Mouse (Mus musculus) kidney, adult 2 months (tissue): ENCODE data around the gene Psors1c2. TPM values are rescaled to one million over a fixed set of nuclear protein-coding genes. Genes with fewer than 3 reads are reported as not detected.

ENCODE experiments used
- DNase-seq: peaks from one replicate; pipeline ENCODE4 v3.0.0; 2021
- H3K27ac ChIP-seq: fragments of 200-500 bp; 2 replicates; pipeline ENCODE4 v1.5.1; 2012; ENCODE audit warnings: low read depth, low read length, control low read depth, inconsistent platforms; ENCODE audit not compliant: insufficient read depth
- H3K27me3 ChIP-seq: fragments of 200-500 bp; replicated peaks from 2 replicates; pipeline ENCODE4 v1.6.1; 2012; ENCODE audit warnings: mild to moderate bottlenecking, moderate library complexity, low read length, inconsistent platforms; ENCODE audit not compliant: control insufficient read depth, insufficient read depth
- H3K36me3 ChIP-seq: fragments of 200-500 bp; 2 replicates; pipeline ENCODE4 v1.6.1; 2012; ENCODE audit warnings: mild to moderate bottlenecking, moderate library complexity, low read length, inconsistent platforms; ENCODE audit not compliant: control insufficient read depth, insufficient read depth
- H3K4me1 ChIP-seq: fragments of 200-500 bp; 2 replicates; pipeline ENCODE4 v1.6.1; 2011; ENCODE audit warnings: low read length; ENCODE audit not compliant: control insufficient read depth, insufficient read depth
- H3K4me3 ChIP-seq: fragments of 200-500 bp; 2 replicates; pipeline ENCODE4 v1.5.1; 2011; ENCODE audit warnings: mild to moderate bottlenecking, low read depth, low read length, control low read depth; ENCODE audit not compliant: insufficient read depth
- CTCF ChIP-seq: fragments of 200-500 bp; conservative IDR thresholded peaks from 2 replicates; pipeline ENCODE4 v1.5.1; 2011; ENCODE audit warnings: low read depth, mild to moderate bottlenecking, control low read depth, low read length, moderate library complexity, mixed read lengths; ENCODE audit not compliant: insufficient read depth, insufficient read length
- POLR2A ChIP-seq: fragments of 200-500 bp; IDR thresholded peaks from one replicate; pipeline ENCODE4 v1.6.1; 2011; ENCODE audit warnings: low read depth, low read length, control low read depth
- WGBS: fragments of 180-500 bp; shearing (Covaris S2); methylation state at CpG from one replicate; pipeline ENCODE4 v1.1.7; 2018; 5-methylcytosine and 5-hydroxymethylcytosine counted together
- polyA plus RNA-seq: library from polyadenylated mRNA; depleted of rRNA; stranded (reverse); fragments of >200 nt; gene quantifications from 2 replicates; pipeline ENCODE4 v1.2.3, GENCODE M21; 2012; rRNA removed

Gene Psors1c2
- polyA plus RNA-seq, 1 experiment: 0.19 TPM

DNA sequence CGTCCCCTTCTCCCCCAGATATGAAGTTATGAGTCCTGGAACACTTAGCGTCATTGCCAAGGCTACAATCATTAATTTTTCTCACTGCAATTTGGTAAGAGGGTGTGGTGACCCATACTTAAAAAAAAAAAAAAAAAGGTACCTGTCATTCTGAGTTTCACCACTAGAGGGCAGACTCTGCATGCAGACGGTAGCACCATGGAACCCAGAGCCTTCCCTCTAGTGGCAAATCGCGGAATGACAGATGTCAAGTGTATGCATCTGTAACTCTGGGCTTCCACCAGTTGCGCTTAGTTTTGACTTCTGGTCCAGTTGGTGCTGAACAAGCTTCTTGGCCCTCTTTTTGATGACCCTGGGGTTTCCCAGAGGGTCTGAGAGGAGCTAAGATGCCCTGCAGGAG lies 45.2 kb downstream of the Psors1c2 start:
- no peaks in the 10 kb centered on the region for H3K27me3 ChIP-seq
- H3K4me1 ChIP-seq: no peaks in the 10 kb centered on the region
- no peak overlapping the region for H3K4me3 ChIP-seq
- no peaks in the 10 kb centered on the region for H3K36me3 ChIP-seq
- DNase-seq: peak; percentile 84
- no peak overlapping the region for H3K27ac ChIP-seq
- 17% methylated on average over 6 of the region's 6 CpGs for WGBS
- TF ChIP-seq POLR2A (no peak), CTCF (peak; percentile 100; the same call in 1 of the 2 replicates)

DNA sequence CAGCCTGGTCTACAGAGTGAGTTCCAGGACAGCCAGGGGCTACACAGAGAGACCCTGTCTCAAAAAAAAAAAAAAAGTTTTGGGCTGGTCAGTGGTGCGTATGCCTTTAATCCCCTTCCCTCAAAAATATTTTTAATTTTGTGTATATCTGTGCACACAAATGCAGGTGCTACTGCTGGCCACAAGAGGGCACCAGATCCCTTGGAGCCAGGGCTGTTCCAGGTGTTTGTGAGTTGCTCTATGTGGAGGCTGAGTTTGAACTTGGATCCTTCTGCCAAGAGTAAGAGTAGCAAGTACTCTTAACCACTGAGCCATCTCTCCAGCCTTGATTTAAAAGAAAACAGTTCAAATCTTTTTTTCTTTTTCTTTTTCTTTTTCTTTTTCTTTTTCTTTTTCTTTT lies 49.9 kb downstream of the Psors1c2 start:
- Histone ChIP-seq H3K27ac (no peak overlapping the region), H3K4me1 (no peaks in the 10 kb centered on the region), H3K36me3 (no peaks in the 10 kb centered on the region), H3K4me3 (no peak overlapping the region), H3K27me3 (no peaks in the 10 kb centered on the region)
- no peak for DNase-seq
- TF ChIP-seq CTCF (peak; percentile 51), POLR2A (no peak)
- WGBS: 98% methylated on average over 1 of the region's 1 CpGs

Other genes with a start within 250 kb of the Psors1c2 start
- 0.03 TPM in 1 of 2 replicates, not detected in the other for gene H2-Q1, start 212.8 kb upstream of the Psors1c2 start, polyA plus RNA-seq
- 2.1 and 2.4 TPM in 2 replicates for gene H2-Q2, start 191.0 kb upstream of the Psors1c2 start, polyA plus RNA-seq
- gene H2-Q4, start 153.6 kb upstream of the Psors1c2 start, polyA plus RNA-seq: 48.1 and 55.9 TPM in 2 replicates
- 72.1 and 84.0 TPM in 2 replicates for gene H2-Q6, start 108.4 kb upstream of the Psors1c2 start, polyA plus RNA-seq
- 112 and 139 TPM in 2 replicates for gene H2-Q7, start 94.0 kb upstream of the Psors1c2 start, polyA plus RNA-seq
- 6.7 and 8.3 TPM in 2 replicates for gene H2-Q10, start 63.1 kb upstream of the Psors1c2 start, polyA plus RNA-seq
- not detected in 2 replicates for gene Pou5f1, start 27.2 kb upstream of the Psors1c2 start, polyA plus RNA-seq
- 5.6 and 6.0 TPM in 2 replicates for gene Tcf19, start 16.4 kb upstream of the Psors1c2 start, polyA plus RNA-seq
- gene Cchcr1, start 16.1 kb upstream of the Psors1c2 start, polyA plus RNA-seq: 6.9 and 7.5 TPM in 2 replicates
- 0.67 and 1.3 TPM in 2 replicates for gene Cdsn, start 18.9 kb downstream of the Psors1c2 start, polyA plus RNA-seq
- gene 2300002M23Rik, start 34.2 kb downstream of the Psors1c2 start, polyA plus RNA-seq: 0.07 and 0.08 TPM in 2 replicates
- 0.80 and 1.3 TPM in 2 replicates for gene Sfta2, start 68.3 kb downstream of the Psors1c2 start, polyA plus RNA-seq
- not detected in 2 replicates for gene Gm9573, start 93.4 kb downstream of the Psors1c2 start, polyA plus RNA-seq
- gene Mucl3, start 110.5 kb downstream of the Psors1c2 start, polyA plus RNA-seq: not detected in 2 replicates
- 21.5 and 31.3 TPM in 2 replicates for gene Vars2, start 134.4 kb downstream of the Psors1c2 start, polyA plus RNA-seq
- gene Gtf2h4, start 140.5 kb downstream of the Psors1c2 start, polyA plus RNA-seq: 28.7 and 29.1 TPM in 2 replicates
- gene Ddr1, start 171.4 kb downstream of the Psors1c2 start, polyA plus RNA-seq: 91.2 and 109 TPM in 2 replicates